Mouse (Mus musculus): ENCODE results near the gene 3830406C13Rik.
A peak's percentile ranks its signal among the peaks of the same experiment; 100 is the strongest.
"Not testable (repeated sequence)": the region's sequence is repeated elsewhere in the genome, so short reads cannot be mapped to it uniquely, and the experiment has no call there.

Gene 3830406C13Rik

GRCm38 (mm10) chr14:12284141-12284912, at the start of gene 3830406C13Rik:
3830406C13Rik (plus strand) TSS chr14:12284173.
- DNase-seq (ENCODE audit: low read depth, low spot score): peak; percentile 80

GRCm38 (mm10) chr14:12243726-12244125, 40.2 kb upstream of the 3830406C13Rik start:
- no peak for DNase-seq (ENCODE audit: low read depth, low spot score)

GRCm38 (mm10) chr14:12276031-12276430, 7.9 kb upstream of the 3830406C13Rik start:
- DNase-seq (ENCODE audit: low read depth, low spot score): no peak

DNA sequence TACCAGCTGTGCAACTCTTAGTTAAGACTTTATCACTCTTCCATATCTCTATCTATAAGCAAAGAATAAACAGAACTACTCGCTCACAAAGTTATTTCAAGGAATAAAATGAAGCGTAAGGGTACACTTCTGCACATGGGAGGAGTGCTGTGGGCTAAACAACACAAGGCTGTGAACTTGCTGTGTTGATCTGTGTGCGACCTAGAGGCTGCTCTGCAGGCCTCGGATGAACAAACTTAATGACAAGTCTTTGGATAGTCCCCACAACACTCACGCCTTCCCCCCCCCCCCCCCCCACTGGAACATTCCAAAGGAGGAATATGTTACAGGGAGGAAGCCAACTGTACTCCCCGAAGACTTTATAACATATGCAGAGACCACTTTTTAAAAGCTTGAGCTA, 332 bp upstream of the 3830406C13Rik start, which contains the start of gene Gm49355:
Gene Gm49355, plus strand, starts transcription at position 336 of the 400 bp plus-strand sequence.
- DNase-seq (ENCODE audit: low read depth, low spot score): peak; percentile 2

GRCm38 (mm10) chr14:12289747-12290146, 5.8 kb downstream of the 3830406C13Rik start:
- DNase-seq (ENCODE audit: low read depth, low spot score): not testable (repeated sequence)

- DNase-seq (ENCODE audit: low read depth, low spot score): no peak
Measured at GRCm38 (mm10) chr14:12296391-12296790, 12.4 kb downstream of the 3830406C13Rik start.

- DNase-seq (ENCODE audit: low read depth, low spot score): no peak
Measured at GRCm38 (mm10) chr14:12299171-12299570, 15.2 kb downstream of the 3830406C13Rik start.

- no peak for DNase-seq (ENCODE audit: low read depth, low spot score)
Measured at GRCm38 (mm10) chr14:12299654-12300053, 15.7 kb downstream of the 3830406C13Rik start.

- DNase-seq (ENCODE audit: low read depth, low spot score): no peak
Measured at GRCm38 (mm10) chr14:12300275-12300674, 16.3 kb downstream of the 3830406C13Rik start.

DNA sequence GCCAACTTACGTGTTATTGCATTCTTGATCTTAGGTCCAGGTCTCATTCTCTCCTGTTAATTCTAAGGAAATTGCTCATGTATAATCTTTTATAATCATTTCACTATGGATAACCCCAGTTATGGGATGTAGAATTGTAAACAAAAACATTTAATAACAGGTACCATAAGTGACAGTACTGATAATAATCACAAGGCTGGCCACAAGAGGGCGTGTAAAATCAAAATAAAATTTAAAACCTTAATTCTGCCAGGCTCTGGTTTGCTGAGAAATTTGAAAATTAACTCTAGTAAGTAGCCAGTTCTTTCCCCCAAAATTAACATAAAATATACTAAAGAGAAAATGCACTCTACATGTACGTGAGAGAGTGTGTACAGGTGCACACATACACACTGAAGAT, 16.7 kb downstream of the 3830406C13Rik start:
- DNase-seq (ENCODE audit: low read depth, low spot score): peak; percentile 25

- no peak for DNase-seq (ENCODE audit: low read depth, low spot score)
Measured at GRCm38 (mm10) chr14:12303106-12303505, 19.1 kb downstream of the 3830406C13Rik start.

GRCm38 (mm10) chr14:12333622-12334021, 49.6 kb downstream of the 3830406C13Rik start:
- DNase-seq (ENCODE audit: low read depth, low spot score): no peak

- no peak for DNase-seq (ENCODE audit: low read depth, low spot score)
Measured at GRCm38 (mm10) chr14:12334925-12335324, 51.0 kb downstream of the 3830406C13Rik start.

DNA sequence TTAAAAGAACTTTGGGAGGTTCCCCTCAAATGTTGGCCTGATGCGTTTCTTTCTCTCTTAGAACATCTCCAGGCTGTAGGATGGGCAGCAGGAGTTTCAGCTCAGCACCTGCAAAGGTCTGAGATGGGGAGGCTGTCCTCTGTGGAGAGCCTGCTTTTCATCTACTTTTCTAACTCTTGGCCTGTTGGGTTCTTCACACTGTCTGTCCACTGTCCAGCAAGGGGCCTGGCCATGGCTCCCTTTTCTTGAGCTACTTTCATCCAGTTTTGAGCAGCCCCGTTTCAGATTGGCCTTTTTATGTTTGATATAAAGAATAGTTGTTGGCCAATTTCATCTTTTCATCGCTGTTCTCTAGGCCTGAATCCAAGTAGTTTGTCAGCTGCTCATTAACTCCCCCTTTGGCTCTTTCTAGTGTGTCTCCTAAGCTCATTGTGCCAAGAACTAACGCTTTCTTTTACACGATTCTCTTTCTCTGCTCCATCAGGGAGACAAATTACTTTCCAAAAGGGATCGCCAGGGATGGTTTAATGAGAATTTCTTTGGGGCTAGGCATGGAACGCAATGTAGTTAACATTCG, 53.5 kb downstream of the 3830406C13Rik start:
- DNase-seq (ENCODE audit: low read depth, low spot score): no peak

DNA sequence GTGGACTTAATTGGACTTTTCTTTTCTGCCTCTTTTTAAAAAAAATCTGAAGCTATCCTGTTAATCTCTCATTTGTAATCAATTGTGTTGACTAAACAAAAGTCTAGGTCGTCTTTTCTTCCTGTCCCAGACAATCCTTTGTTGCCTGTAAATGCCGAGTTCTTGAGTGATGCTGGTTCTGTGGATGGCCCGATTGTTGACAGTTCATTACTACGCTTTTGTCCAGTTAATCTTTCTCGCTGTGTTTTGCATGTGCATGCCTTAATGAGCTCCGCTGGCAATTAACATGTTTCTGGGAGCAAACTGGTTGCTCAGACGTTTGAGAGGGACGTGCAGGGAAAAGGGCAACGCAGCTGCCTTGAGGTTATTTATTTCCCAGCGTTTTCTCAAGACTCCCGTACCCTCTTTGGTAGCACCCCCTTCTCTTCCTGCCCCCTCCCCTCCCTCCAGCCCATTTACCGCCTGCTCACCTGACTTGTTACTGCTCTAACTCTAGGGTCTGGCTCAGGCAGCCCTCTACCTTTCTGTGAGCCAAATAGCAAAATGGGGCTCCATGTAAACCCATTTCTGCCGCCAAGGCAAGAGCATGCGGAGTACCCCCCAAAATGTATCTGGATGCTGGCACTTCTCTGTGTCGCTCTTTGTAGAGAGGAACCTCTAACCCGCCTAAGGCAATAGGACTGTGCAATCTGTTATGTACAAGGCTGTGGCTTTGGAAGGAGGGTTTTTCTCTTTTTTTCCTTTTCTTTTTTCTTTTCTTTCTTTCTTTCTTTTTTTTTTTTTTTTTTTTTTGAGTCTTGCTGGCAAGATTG, 54.2 kb downstream of the 3830406C13Rik start:
- no peak for DNase-seq (ENCODE audit: low read depth, low spot score)

DNA sequence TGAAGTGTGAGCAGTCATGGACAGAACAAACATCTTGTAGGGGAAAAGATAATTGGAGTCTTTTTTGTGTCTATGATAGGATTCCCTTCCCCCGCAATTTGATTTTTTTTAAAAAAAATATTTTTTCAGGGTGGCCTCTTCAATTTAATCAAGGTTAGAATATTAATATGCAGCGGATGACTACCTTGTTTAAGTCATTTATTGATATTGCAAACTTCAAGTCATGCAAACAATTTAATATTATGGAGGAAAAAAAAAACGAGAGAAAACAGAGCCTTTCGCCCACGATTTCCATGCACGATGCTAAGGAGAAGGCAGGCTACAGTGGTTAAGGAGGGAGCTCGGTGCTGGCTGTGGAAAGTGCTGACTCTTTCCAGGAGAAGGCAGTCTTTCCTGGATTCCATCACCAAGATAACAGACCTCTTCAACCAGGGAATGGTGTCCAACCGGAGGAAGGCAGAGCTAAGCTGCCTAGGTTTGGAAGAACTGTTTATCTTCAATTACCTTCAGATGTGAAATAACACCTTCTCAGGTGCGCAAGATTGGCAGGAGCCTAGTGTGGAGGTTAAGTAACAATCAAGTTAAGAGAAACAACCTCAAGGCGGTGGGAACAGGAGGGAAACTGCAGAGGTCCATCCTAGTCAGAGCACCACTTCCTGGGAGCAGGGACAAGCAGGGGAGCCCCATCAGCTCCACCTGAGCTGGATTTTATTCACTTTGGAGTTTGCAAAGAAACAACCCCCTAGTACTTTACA, 55.0 kb downstream of the 3830406C13Rik start:
- DNase-seq (ENCODE audit: low read depth, low spot score): no peak

DNA sequence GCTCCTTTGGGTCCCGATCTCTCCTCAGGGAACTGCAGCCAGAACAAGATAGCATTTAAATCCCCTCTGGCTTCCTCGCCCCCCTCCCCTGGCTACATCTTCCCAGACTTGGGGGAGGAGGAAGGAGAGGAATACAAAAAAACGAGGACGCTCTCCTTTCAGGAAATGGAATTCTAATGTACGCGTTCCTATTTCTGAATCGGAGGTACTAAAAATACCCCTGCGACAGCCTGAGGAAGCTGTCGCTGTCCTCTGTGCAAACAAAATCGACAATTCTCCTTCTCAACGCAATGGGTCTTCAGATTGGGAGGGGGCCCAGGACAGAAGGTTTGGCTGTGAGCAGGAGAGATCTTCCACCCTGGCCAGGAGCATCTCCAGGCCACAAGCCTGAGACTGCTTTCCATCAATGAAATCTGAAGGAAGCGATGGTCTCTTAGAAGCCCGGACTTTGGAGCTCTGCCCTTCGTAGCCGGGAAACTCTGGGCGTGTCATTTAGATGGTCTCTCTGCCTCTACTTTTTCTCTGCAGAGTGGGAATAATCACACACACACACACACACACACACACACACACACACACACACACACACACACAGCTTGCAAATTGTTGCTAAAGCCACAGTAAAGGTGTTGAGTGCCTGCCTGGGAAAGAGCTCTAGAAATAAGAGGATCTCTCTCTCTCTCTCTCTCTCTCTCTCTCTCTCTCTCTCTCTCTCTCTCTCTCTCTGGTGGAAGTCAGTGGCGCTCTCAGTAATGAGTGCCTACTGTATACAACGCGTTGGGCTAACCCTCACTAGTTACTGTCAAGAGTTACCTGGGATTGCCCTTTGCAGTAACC, 56.5 kb downstream of the 3830406C13Rik start:
- no peak for DNase-seq (ENCODE audit: low read depth, low spot score)

DNA sequence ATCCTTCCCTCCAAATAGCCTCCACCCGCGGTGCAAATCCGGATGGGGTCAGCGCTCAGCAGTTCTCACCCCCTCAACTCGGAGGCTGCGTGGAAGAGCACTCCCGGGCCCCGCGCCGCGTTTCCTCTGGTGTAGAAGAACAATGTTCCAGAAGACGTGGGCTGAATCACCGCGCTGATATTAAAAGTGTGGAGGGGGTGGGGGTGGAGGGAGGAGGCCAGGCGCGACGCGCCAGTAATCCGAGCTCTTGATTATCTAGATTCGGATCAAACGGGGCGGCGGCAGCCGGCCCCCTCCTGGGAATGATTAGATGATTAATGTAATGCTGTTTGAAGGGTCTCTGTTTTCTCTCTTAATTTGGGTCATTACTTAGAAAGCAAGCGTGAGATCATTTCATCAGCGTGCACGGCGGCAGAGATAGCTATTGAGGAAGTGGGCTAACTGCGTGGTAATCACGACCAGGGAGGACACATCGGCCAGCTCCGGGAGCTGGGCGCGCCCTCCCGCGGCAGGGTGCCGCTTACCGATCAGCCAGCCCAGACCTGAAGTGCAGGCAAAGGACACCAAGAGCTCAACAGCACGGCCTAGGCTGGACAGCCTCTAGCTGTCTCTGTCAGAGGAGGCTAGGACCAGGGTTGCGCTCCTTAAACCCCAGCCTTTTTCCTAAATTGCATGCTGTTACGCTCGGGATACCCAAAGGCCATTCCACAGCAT, 57.3 kb downstream of the 3830406C13Rik start:
- no peak for DNase-seq (ENCODE audit: low read depth, low spot score)

DNA sequence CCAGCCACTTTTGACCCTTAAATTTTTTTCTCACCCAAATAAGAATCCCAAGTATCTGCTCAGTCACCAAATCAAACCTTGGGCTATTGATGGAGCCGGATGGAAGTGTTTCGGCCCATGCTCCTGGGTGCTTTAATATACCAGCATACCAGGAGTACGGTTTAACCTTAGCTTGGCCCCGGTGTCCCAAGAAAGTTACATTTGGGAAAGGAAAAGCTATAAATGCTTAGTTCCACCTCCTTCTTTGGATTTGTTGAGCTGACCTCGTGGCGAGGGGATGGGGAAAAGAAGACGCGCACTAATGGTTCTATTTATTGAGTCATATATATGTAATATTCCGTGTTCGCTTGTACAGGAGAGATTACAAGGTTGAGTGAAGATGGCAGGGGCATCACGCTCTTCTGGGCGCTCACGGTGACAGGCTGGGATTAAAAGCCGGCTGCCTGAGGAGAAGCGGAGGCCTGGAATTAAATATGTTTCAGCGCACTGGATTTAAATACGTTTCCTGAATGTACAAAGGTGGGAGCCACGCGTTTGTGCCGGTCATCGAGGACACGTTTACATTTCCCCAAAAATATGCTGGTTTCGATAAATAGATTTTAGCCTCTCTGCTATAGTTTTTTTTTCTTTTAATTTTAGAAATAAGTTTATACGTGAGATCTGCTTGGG, 58.0 kb downstream of the 3830406C13Rik start:
- DNase-seq (ENCODE audit: low read depth, low spot score): no peak

All from 3T3-L1 (cell line).